Mouse (Mus musculus): Measurements from ENCODE around the gene Nfic. TPM values are rescaled to one million over a fixed set of nuclear protein-coding genes. Genes with fewer than 3 reads are reported as not detected.

Gene Nfic
- total RNA-seq, 2 experiments from 2014 or later, result 3.0 to 15.9 TPM

- ATAC-seq (replicated peaks; ENCODE audit: low FRiP score, low TSS enrichment, poor library complexity, severe bottlenecking), result no peak
Measured at GRCm38 (mm10) chr10:81356352-81356990, 99.0 kb downstream of the Nfic start.

- no peak for ATAC-seq (replicated peaks; ENCODE audit: low FRiP score, low TSS enrichment, poor library complexity, severe bottlenecking)
Measured at GRCm38 (mm10) chr10:81355533-81355932, 99.9 kb downstream of the Nfic start.

- ATAC-seq (replicated peaks; ENCODE audit: low FRiP score, low TSS enrichment, poor library complexity, severe bottlenecking), result no peak
Measured at GRCm38 (mm10) chr10:81354738-81355477, 100.5 kb downstream of the Nfic start.

GRCm38 (mm10) chr10:81351678-81352291, 103.7 kb downstream of the Nfic start:
- peak; percentile 19 for ATAC-seq (replicated peaks; ENCODE audit: low FRiP score, low TSS enrichment, poor library complexity, severe bottlenecking)

GRCm38 (mm10) chr10:81350351-81351063, 104.9 kb downstream of the Nfic start, which contains the start of gene Hmg20b:
TSS of gene Hmg20b (minus strand) at chr10:81350480.
- peak; percentile 83 for ATAC-seq (replicated peaks; ENCODE audit: low FRiP score, low TSS enrichment, poor library complexity, severe bottlenecking)

GRCm38 (mm10) chr10:81349961-81350350, 105.5 kb downstream of the Nfic start:
- no peak for ATAC-seq (replicated peaks; ENCODE audit: low FRiP score, low TSS enrichment, poor library complexity, severe bottlenecking)

- ATAC-seq (replicated peaks; ENCODE audit: low FRiP score, low TSS enrichment, poor library complexity, severe bottlenecking), result peak; percentile 39
Measured at GRCm38 (mm10) chr10:81349146-81349545, 106.3 kb downstream of the Nfic start.

- ATAC-seq (replicated peaks; ENCODE audit: low FRiP score, low TSS enrichment, poor library complexity, severe bottlenecking), result peak; percentile 60
Measured at GRCm38 (mm10) chr10:81346453-81347067, 108.9 kb downstream of the Nfic start.

Other genes starting within 250 kb of the Nfic start
Only the 30 nearest of the 31 such genes appear.
- not detected in 2 replicates for gene Atcay, start 224.8 kb downstream of the Nfic start, total RNA-seq (2014; fragmentation: Nextera tagmentation)
- not detected in 2 replicates for gene Atcay, start 224.8 kb downstream of the Nfic start, total RNA-seq (2017)
- gene Zfr2, start 222.5 kb downstream of the Nfic start, total RNA-seq (2014; fragmentation: Nextera tagmentation), result 1.1 and 3.5 TPM in 2 replicates
- gene Zfr2, start 222.5 kb downstream of the Nfic start, total RNA-seq (2017), result 0.46 TPM in 1 of 2 replicates, not detected in the other
- gene Matk, start 202.7 kb downstream of the Nfic start, total RNA-seq (2014; fragmentation: Nextera tagmentation), result 2.9 and 9.8 TPM in 2 replicates
- gene Matk, start 202.7 kb downstream of the Nfic start, total RNA-seq (2017), result 5.5 and 5.6 TPM in 2 replicates
- gene Mrpl54, start 188.7 kb downstream of the Nfic start, total RNA-seq (2014; fragmentation: Nextera tagmentation), result 130 and 158 TPM in 2 replicates
- gene Mrpl54, start 188.7 kb downstream of the Nfic start, total RNA-seq (2017), result 157 and 212 TPM in 2 replicates
- gene Apba3, start 188.7 kb downstream of the Nfic start, total RNA-seq (2014; fragmentation: Nextera tagmentation), result 28.9 and 32.6 TPM in 2 replicates
- 2.6 and 16.7 TPM in 2 replicates for gene Apba3, start 188.7 kb downstream of the Nfic start, total RNA-seq (2017)
- gene Tjp3, start 164.1 kb downstream of the Nfic start, total RNA-seq (2014; fragmentation: Nextera tagmentation), result 0.81 and 7.3 TPM in 2 replicates
- 1.3 and 2.5 TPM in 2 replicates for gene Tjp3, start 164.1 kb downstream of the Nfic start, total RNA-seq (2017)
- 40.4 and 51.0 TPM in 2 replicates for gene Pip5k1c, start 162.7 kb downstream of the Nfic start, total RNA-seq (2014; fragmentation: Nextera tagmentation)
- 17.3 and 26.2 TPM in 2 replicates for gene Pip5k1c, start 162.7 kb downstream of the Nfic start, total RNA-seq (2017)
- gene Cactin, start 134.5 kb downstream of the Nfic start, total RNA-seq (2014; fragmentation: Nextera tagmentation), result 26.4 and 46.2 TPM in 2 replicates
- gene Cactin, start 134.5 kb downstream of the Nfic start, total RNA-seq (2017), result 30.4 and 33.4 TPM in 2 replicates
- 0.66 and 2.3 TPM in 2 replicates for gene Tbxa2r, start 126.9 kb downstream of the Nfic start, total RNA-seq (2014; fragmentation: Nextera tagmentation)
- 0.52 TPM in 1 of 2 replicates, not detected in the other for gene Tbxa2r, start 126.9 kb downstream of the Nfic start, total RNA-seq (2017)
- gene Gipc3, start 112.4 kb downstream of the Nfic start, total RNA-seq (2014; fragmentation: Nextera tagmentation), result not detected in 2 replicates
- not detected in 2 replicates for gene Gipc3, start 112.4 kb downstream of the Nfic start, total RNA-seq (2017)
- gene Hmg20b, start 105.2 kb downstream of the Nfic start, total RNA-seq (2014; fragmentation: Nextera tagmentation), result 25.7 and 37.6 TPM in 2 replicates
- gene Hmg20b, start 105.2 kb downstream of the Nfic start, total RNA-seq (2017), result 44.2 and 61.1 TPM in 2 replicates
- 15.7 and 16.4 TPM in 2 replicates for gene Mfsd12, start 98.1 kb downstream of the Nfic start, total RNA-seq (2014; fragmentation: Nextera tagmentation)
- gene Mfsd12, start 98.1 kb downstream of the Nfic start, total RNA-seq (2017), result 13.9 and 14.1 TPM in 2 replicates
- 0.70 TPM in 1 of 2 replicates, not detected in the other for gene 4930404N11Rik, start 89.8 kb downstream of the Nfic start, total RNA-seq (2014; fragmentation: Nextera tagmentation)
- 1.9 TPM in 1 of 2 replicates, not detected in the other for gene 4930404N11Rik, start 89.8 kb downstream of the Nfic start, total RNA-seq (2017)
- gene Fzr1, start 77.1 kb downstream of the Nfic start, total RNA-seq (2014; fragmentation: Nextera tagmentation), result 28.5 and 50.0 TPM in 2 replicates
- gene Fzr1, start 77.1 kb downstream of the Nfic start, total RNA-seq (2017), result 12.2 and 14.9 TPM in 2 replicates
- gene Dohh, start 71.2 kb downstream of the Nfic start, total RNA-seq (2014; fragmentation: Nextera tagmentation), result 12.3 and 31.4 TPM in 2 replicates
- gene Dohh, start 71.2 kb downstream of the Nfic start, total RNA-seq (2017), result 31.2 and 37.8 TPM in 2 replicates
- 1.2 and 6.3 TPM in 2 replicates for gene Gm48551, start 71.2 kb downstream of the Nfic start, total RNA-seq (2014; fragmentation: Nextera tagmentation)
- 0.11 and 2.6 TPM in 2 replicates for gene Gm48551, start 71.2 kb downstream of the Nfic start, total RNA-seq (2017)
- gene Gm48552, start 66.6 kb downstream of the Nfic start, total RNA-seq (2014; fragmentation: Nextera tagmentation), result 4.0 TPM in 1 of 2 replicates, not detected in the other
- not detected in 2 replicates for gene Gm48552, start 66.6 kb downstream of the Nfic start, total RNA-seq (2017)
- 7.7 and 12.8 TPM in 2 replicates for gene Smim24, start 62.6 kb downstream of the Nfic start, total RNA-seq (2014; fragmentation: Nextera tagmentation)
- gene Smim24, start 62.6 kb downstream of the Nfic start, total RNA-seq (2017), result 7.4 and 7.5 TPM in 2 replicates
- gene Celf5, start 27.1 kb upstream of the Nfic start, total RNA-seq (2014; fragmentation: Nextera tagmentation), result 0.32 TPM in 1 of 2 replicates, not detected in the other
- 0.38 TPM in 1 of 2 replicates, not detected in the other for gene Celf5, start 27.1 kb upstream of the Nfic start, total RNA-seq (2017)
- 91.4 and 117 TPM in 2 replicates for gene Ncln, start 40.8 kb upstream of the Nfic start, total RNA-seq (2014; fragmentation: Nextera tagmentation)
- 42.4 and 71.2 TPM in 2 replicates for gene Ncln, start 40.8 kb upstream of the Nfic start, total RNA-seq (2017)
- gene S1pr4, start 44.5 kb upstream of the Nfic start, total RNA-seq (2014; fragmentation: Nextera tagmentation), result 19.0 and 22.2 TPM in 2 replicates
- 17.2 and 18.9 TPM in 2 replicates for gene S1pr4, start 44.5 kb upstream of the Nfic start, total RNA-seq (2017)
- 41.4 and 48.1 TPM in 2 replicates for gene Gna15, start 68.6 kb upstream of the Nfic start, total RNA-seq (2014; fragmentation: Nextera tagmentation)
- 42.6 and 45.2 TPM in 2 replicates for gene Gna15, start 68.6 kb upstream of the Nfic start, total RNA-seq (2017)
- 13.7 and 22.4 TPM in 2 replicates for gene Gna11, start 89.6 kb upstream of the Nfic start, total RNA-seq (2014; fragmentation: Nextera tagmentation)
- 16.0 and 57.4 TPM in 2 replicates for gene Gna11, start 89.6 kb upstream of the Nfic start, total RNA-seq (2017)
- 185 and 209 TPM in 2 replicates for gene Aes, start 103.9 kb upstream of the Nfic start, total RNA-seq (2014; fragmentation: Nextera tagmentation)
- gene Aes, start 103.9 kb upstream of the Nfic start, total RNA-seq (2017), result 162 and 206 TPM in 2 replicates
- gene Tle2, start 118.9 kb upstream of the Nfic start, total RNA-seq (2014; fragmentation: Nextera tagmentation), result 4.2 and 5.9 TPM in 2 replicates
- 0.33 and 0.69 TPM in 2 replicates for gene Tle2, start 118.9 kb upstream of the Nfic start, total RNA-seq (2017)
- 7.9 and 14.3 TPM in 2 replicates for gene Tle6, start 145.4 kb upstream of the Nfic start, total RNA-seq (2014; fragmentation: Nextera tagmentation)
- gene Tle6, start 145.4 kb upstream of the Nfic start, total RNA-seq (2017), result 3.5 and 14.3 TPM in 2 replicates
- gene BC025920, start 150.6 kb upstream of the Nfic start, total RNA-seq (2014; fragmentation: Nextera tagmentation), result 3.4 and 4.5 TPM in 2 replicates
- 2.8 and 4.6 TPM in 2 replicates for gene BC025920, start 150.6 kb upstream of the Nfic start, total RNA-seq (2017)
- gene Sirt6, start 172.2 kb upstream of the Nfic start, total RNA-seq (2014; fragmentation: Nextera tagmentation), result 13.7 and 18.3 TPM in 2 replicates
- 2.1 and 5.5 TPM in 2 replicates for gene Sirt6, start 172.2 kb upstream of the Nfic start, total RNA-seq (2017)
- gene Ankrd24, start 172.9 kb upstream of the Nfic start, total RNA-seq (2014; fragmentation: Nextera tagmentation), result 7.7 and 10.4 TPM in 2 replicates
- gene Ankrd24, start 172.9 kb upstream of the Nfic start, total RNA-seq (2017), result 2.1 and 3.0 TPM in 2 replicates
- gene Gm10778, start 193.4 kb upstream of the Nfic start, total RNA-seq (2014; fragmentation: Nextera tagmentation), result 4.5 and 4.6 TPM in 2 replicates
- gene Gm10778, start 193.4 kb upstream of the Nfic start, total RNA-seq (2017), result 4.2 and 6.6 TPM in 2 replicates

Measured in megakaryocyte-erythroid progenitor cell, adult 5-6 weeks (primary cell).